Mouse (Mus musculus): ENCODE measurements around the gene Acss2.

DNA sequence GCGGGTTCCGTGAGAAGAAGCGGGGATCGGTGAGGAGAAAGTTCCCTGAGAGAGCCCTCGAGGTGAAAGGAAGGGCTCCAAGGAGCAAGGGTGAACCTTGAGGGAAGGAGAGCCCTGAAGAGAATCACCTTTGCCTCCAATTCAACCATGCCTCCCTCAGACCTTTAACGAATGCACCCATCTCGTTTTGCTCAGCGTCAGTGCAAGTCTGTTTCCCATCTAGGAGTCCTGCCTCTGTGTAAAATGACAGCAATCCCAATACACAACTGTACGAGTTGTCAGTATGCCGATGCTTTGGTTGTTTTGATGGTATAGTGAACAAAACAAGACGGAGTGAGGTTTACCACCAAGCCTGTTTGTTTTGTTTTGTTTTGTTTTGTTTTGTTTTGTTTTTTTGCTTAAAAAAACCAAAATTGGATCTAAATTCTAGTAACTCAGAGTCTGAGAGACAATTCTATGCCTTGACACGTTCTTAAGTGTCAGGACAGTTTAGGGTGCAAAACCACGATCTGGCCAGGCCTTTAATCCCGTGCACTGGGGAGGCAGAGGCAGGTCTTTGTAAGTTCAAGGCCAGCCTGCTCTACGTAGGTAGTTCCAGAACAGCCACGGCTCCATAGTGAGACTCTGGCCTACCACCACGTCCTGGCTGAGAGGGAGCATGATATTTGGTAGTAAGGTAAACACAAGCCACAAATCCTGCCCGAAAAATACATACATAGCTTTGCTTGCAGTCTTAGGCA lies 953 bp downstream of the Acss2 start:
- TF ChIP-seq CTCF (IDR thresholded peaks at IDR 0.05) (no peak), EP300 (IDR thresholded peaks at IDR 0.05) (no peak)

All from lung, postnatal 0 days (tissue).